ENCODE assay signal across 27 mouse cellular contexts in the genomic region with DNA sequence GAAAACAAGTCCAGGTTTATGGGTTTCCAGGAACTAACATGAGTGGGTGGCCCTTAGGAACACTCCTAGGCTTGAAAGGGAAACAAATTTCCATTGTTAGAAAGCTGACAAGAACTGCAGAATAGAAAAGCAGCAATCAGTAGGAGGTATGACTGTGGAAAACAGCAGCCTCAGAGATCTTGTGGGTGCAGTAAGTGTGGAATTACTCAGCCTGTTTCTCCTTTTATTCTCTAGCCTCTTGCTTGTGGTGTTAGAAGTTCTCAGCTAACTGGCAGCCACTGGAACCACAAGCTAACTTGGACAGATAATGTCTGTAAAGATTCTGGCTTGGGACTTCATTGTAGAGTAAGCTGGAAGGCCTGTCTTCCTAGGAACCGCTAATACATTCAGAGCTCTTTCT.
A peak's percentile ranks its signal among the peaks of the same experiment; 100 is the strongest.
DNase-seq lines count a peak whose midpoint lies in the region; TF ChIP-seq lines count a peak whose summit lies in the region.
"Had no signal": no experiment of that assay in that cellular context is flagged by ENCODE, and none has a peak within 500 bp of the region (broad histone marks: within the 10 kb centered on the region; RNA-seq: fewer than 3 reads in every experiment).

No protein-coding gene starts in this region.

- peak overlapping the region; percentile 77; the same call in 1 of the 2 replicates for H3K27ac ChIP-seq in cortical plate, adult 2 months (ENCODE audit: insufficient read depth, low read length)
- no peak overlapping the region for H3K27ac ChIP-seq in embryonic facial prominence, embryonic 10.5 days (replicated peaks)
- H3K27ac ChIP-seq: embryonic facial prominence, embryonic 12.5 days; hindbrain, embryonic 10.5 days; hindbrain, embryonic 15.5 days; kidney, postnatal 0 days; liver, embryonic 12.5 days; neural tube, embryonic 13.5 days had no signal

- no peak overlapping the region for H3K4me3 ChIP-seq in cortical plate, adult 2 months (ENCODE audit: insufficient read depth, low read length)
- no peak overlapping the region for H3K4me3 ChIP-seq in embryonic facial prominence, embryonic 10.5 days
- H3K4me3 ChIP-seq: embryonic facial prominence, embryonic 12.5 days; hindbrain, embryonic 10.5 days; hindbrain, embryonic 15.5 days; liver, embryonic 12.5 days; myocyte; neural tube, embryonic 13.5 days had no signal

- no peaks in the 10 kb centered on the region for H3K36me3 ChIP-seq in embryonic facial prominence, embryonic 10.5 days (replicated peaks)
- H3K36me3 ChIP-seq: embryonic facial prominence, embryonic 12.5 days; hindbrain, embryonic 10.5 days; hindbrain, embryonic 15.5 days; liver, embryonic 12.5 days; neural tube, embryonic 13.5 days had no signal

- no peaks in the 10 kb centered on the region; the same call in 1 of the 2 replicates for H3K27me3 ChIP-seq in embryonic facial prominence, embryonic 10.5 days (replicated peaks; ENCODE audit: low read depth, poor library complexity, severe bottlenecking)
- H3K27me3 ChIP-seq: CH12.LX; embryonic facial prominence, embryonic 12.5 days; hindbrain, embryonic 15.5 days; liver, embryonic 12.5 days; neural tube, embryonic 13.5 days had no signal

- 85% methylated on average over 1 of the region's 1 CpGs for WGBS in embryonic facial prominence, embryonic 10.5 days

- peak; percentile 40 to 52 for DNase-seq in left cerebral cortex, adult 9 months (ENCODE audit: low spot score in 2 of 2)
- DNase-seq in left cerebral cortex, postnatal 4 days, result no peak
- DNase-seq in Muller cell, postnatal 12 days (ENCODE audit: inconsistent ontology term), result peak; percentile 54
- DNase-seq in kidney, adult 9 months, result no peak
- DNase-seq in thymus, postnatal 25 days, result no peak
- no peak for DNase-seq in embryonic facial prominence, embryonic 10.5 days (ENCODE audit: low spot score)
- DNase-seq: adrenal gland, postnatal 36 days; cerebellum, adult 2 months; cerebellum, postnatal 14 days; gastrocnemius, postnatal 10 days; heart, postnatal 14 days; kidney, adult 2 months; kidney, postnatal 4 days; liver, postnatal 0 days; lung, postnatal 36 days; right cerebral cortex, postnatal 14 days; thymus, adult 2 months; thymus, postnatal 4 days had no signal

- no peak for TF ChIP-seq CTCF in cortical plate, adult 2 months (IDR thresholded peaks at IDR 0.05; ENCODE audit: extremely low read depth, insufficient read depth, low read length)

- H3K9me3 ChIP-seq in embryonic facial prominence, embryonic 10.5 days, result no peaks in the 10 kb centered on the region
- H3K9me3 ChIP-seq: embryonic facial prominence, embryonic 12.5 days; hindbrain, embryonic 10.5 days; hindbrain, embryonic 15.5 days; liver, embryonic 12.5 days; neural tube, embryonic 13.5 days had no signal

- peaks cover 2% of the 10 kb centered on the region; the same call in 1 of the 2 replicates for H3K4me1 ChIP-seq in cortical plate, adult 2 months (ENCODE audit: control insufficient read depth, insufficient read depth, low read length)
- no peaks in the 10 kb centered on the region for H3K4me1 ChIP-seq in embryonic facial prominence, embryonic 10.5 days
- H3K4me1 ChIP-seq: embryonic facial prominence, embryonic 12.5 days; hindbrain, embryonic 10.5 days; hindbrain, embryonic 15.5 days; liver, embryonic 12.5 days had no signal

- no peak for TF ChIP-seq POLR2A in cortical plate, adult 2 months (IDR thresholded peaks at IDR 0.05; ENCODE audit: extremely low read depth, insufficient read depth, low read length)

- intact Hi-C loops in left cerebral cortex, postnatal 4 days (cut with DNase I), result no loop called here

Comparison
In these comparisons a context has a peak if more than half of its experiments do, and no peak if none do; other contexts are left out.
1. DNase-seq: peak in left cerebral cortex, adult 9 months (2 of 2) and Muller cell, postnatal 12 days (single experiment); none in left cerebral cortex, postnatal 4 days (single experiment), kidney, adult 9 months (single experiment), thymus, postnatal 25 days (single experiment) and embryonic facial prominence, embryonic 10.5 days (single experiment).